Mouse (Mus musculus) splenic B cell, adult 2 months (primary cell): Measurements from ENCODE around the gene Rfc1.

Experiments used
- DNase-seq: peaks from one replicate; pipeline ENCODE4 v3.0.0-alpha.2; 2011; ENCODE audit warnings: low read depth, low spot score
- H3K27me3 ChIP-seq: 2 replicates; pipeline ENCODE4 v1.6.1; 2012; ENCODE audit warnings: mild to moderate bottlenecking, low read length, moderate library complexity, mixed read lengths; ENCODE audit not compliant: control insufficient read depth, poor library complexity, insufficient read depth, severe bottlenecking
- H3K36me3 ChIP-seq: 2 replicates; pipeline ENCODE4 v1.6.1; 2012; ENCODE audit warnings: mild to moderate bottlenecking, low read length, moderate library complexity, mixed read lengths; ENCODE audit not compliant: control insufficient read depth, poor library complexity, insufficient read depth, severe bottlenecking

The Rfc1 gene

GRCm38 (mm10) chr5:65335298-65336074, at the start of gene Rfc1:
Rfc1 (minus strand) TSS chr5:65335670.
- DNase-seq = peak; percentile 85
- H3K36me3 ChIP-seq = no peaks in the 10 kb centered on the region

GRCm38 (mm10) chr5:65374746-65375145, 39.3 kb upstream of the Rfc1 start:
- no peak for DNase-seq
- Histone ChIP-seq H3K27me3 (no peaks in the 10 kb centered on the region), H3K36me3 (no peaks in the 10 kb centered on the region)

More at GRCm38 (mm10) chr5:65335298-65336074, at the start of gene Rfc1:
- no peaks in the 10 kb centered on the region for H3K27me3 ChIP-seq

- Histone ChIP-seq H3K27me3 (no peaks in the 10 kb centered on the region), H3K36me3 (no peaks in the 10 kb centered on the region)
- no peak for DNase-seq
Measured at GRCm38 (mm10) chr5:65371551-65371950, 36.1 kb upstream of the Rfc1 start.

GRCm38 (mm10) chr5:65367837-65368236, 32.4 kb upstream of the Rfc1 start:
- DNase-seq = no peak
- H3K27me3 ChIP-seq = no peaks in the 10 kb centered on the region

GRCm38 (mm10) chr5:65357771-65358170, 22.3 kb upstream of the Rfc1 start:
- no peaks in the 10 kb centered on the region for H3K27me3 ChIP-seq
- no peaks in the 10 kb centered on the region for H3K36me3 ChIP-seq
- DNase-seq = no peak

More at GRCm38 (mm10) chr5:65367837-65368236, 32.4 kb upstream of the Rfc1 start:
- no peaks in the 10 kb centered on the region for H3K36me3 ChIP-seq

GRCm38 (mm10) chr5:65356851-65357250, 21.4 kb upstream of the Rfc1 start:
- Histone ChIP-seq H3K27me3 (no peaks in the 10 kb centered on the region), H3K36me3 (no peaks in the 10 kb centered on the region)
- DNase-seq = no peak

- H3K27me3 ChIP-seq = no peaks in the 10 kb centered on the region
- peak; percentile 33 for DNase-seq
- no peaks in the 10 kb centered on the region for H3K36me3 ChIP-seq
Measured at GRCm38 (mm10) chr5:65354985-65355384, 19.5 kb upstream of the Rfc1 start.

GRCm38 (mm10) chr5:65354097-65354496, 18.6 kb upstream of the Rfc1 start:
- no peaks in the 10 kb centered on the region for H3K36me3 ChIP-seq

GRCm38 (mm10) chr5:65350508-65350907, 15.0 kb upstream of the Rfc1 start:
- Histone ChIP-seq H3K36me3 (no peaks in the 10 kb centered on the region), H3K27me3 (no peaks in the 10 kb centered on the region)
- no peak for DNase-seq

More at GRCm38 (mm10) chr5:65354097-65354496, 18.6 kb upstream of the Rfc1 start:
- H3K27me3 ChIP-seq = no peaks in the 10 kb centered on the region
- DNase-seq = no peak

- DNase-seq = no peak
- Histone ChIP-seq H3K27me3 (no peaks in the 10 kb centered on the region), H3K36me3 (no peaks in the 10 kb centered on the region)
Measured at GRCm38 (mm10) chr5:65348168-65348567, 12.7 kb upstream of the Rfc1 start, which contains the start of gene Klb. Klb (plus strand) TSS chr5:65348314.

- no peaks in the 10 kb centered on the region for H3K27me3 ChIP-seq
- no peaks in the 10 kb centered on the region for H3K36me3 ChIP-seq
- DNase-seq = no peak
Measured at GRCm38 (mm10) chr5:65340167-65340566, 4.7 kb upstream of the Rfc1 start.

GRCm38 (mm10) chr5:65338394-65338793, 2.9 kb upstream of the Rfc1 start:
- DNase-seq = peak; percentile 34
- H3K36me3 ChIP-seq = no peaks in the 10 kb centered on the region
- no peaks in the 10 kb centered on the region for H3K27me3 ChIP-seq

- DNase-seq = no peak
- Histone ChIP-seq H3K27me3 (no peaks in the 10 kb centered on the region), H3K36me3 (no peaks in the 10 kb centered on the region)
Measured at GRCm38 (mm10) chr5:65336075-65336355, 545 bp upstream of the Rfc1 start.

- Histone ChIP-seq H3K36me3 (no peaks in the 10 kb centered on the region), H3K27me3 (no peaks in the 10 kb centered on the region)
- no peak for DNase-seq
Measured at GRCm38 (mm10) chr5:65334788-65335187, 682 bp downstream of the Rfc1 start.

GRCm38 (mm10) chr5:65329971-65330370, 5.5 kb downstream of the Rfc1 start:
- Histone ChIP-seq H3K36me3 (no peaks in the 10 kb centered on the region), H3K27me3 (no peaks in the 10 kb centered on the region)
- DNase-seq = peak; percentile 63

GRCm38 (mm10) chr5:65326212-65326611, 9.3 kb downstream of the Rfc1 start:
- Histone ChIP-seq H3K36me3 (no peaks in the 10 kb centered on the region), H3K27me3 (no peaks in the 10 kb centered on the region)
- DNase-seq = peak; percentile 74
